Mouse (Mus musculus): ENCODE measurements around the gene Mmp25.

Gene Mmp25

DNA sequence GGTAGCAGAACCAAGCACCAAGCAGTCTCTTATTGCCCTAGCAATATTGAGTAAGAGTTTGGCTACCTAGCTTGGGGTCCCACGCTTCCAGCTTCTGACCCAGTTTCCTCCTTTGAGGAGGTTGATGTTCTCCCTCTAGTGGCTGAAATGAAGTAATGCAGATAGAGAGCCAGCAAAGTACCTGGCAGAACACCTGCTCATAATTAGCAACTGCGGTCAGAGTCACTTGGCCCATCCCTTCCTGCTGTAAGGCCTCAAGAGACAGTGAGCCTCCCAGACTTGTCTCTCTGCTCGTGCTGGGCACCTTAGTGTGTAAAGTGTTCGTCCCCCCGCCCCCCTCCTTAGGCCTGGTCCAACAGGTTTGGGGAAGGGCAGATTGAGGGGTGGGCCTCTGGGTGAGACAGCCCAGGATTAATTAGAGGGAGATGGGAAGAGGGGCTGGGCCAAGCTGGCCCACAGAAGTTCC is 19.5 kb upstream of the Mmp25 start:
- peak; percentile 38 for DNase-seq (ENCODE audit: low spot score)

DNA sequence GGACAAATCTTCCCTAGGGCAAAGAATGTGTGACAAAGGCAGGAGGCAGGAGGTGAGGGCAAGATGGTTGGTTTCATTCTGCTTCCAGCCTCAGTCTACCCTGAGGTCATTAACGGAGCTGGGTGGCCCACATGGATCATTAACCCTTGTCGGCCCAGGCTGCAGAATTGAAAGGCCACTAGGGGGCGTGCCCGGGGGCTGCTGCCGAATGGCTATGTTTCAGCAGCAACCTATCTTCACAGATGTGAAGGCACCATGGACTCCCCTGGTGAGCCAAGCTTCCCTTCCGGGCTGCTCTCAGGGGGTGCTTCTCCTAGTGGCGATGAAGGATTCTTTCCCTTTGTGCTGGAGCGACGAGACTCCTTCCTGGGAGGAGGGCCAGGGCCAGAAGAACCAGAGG is 16.4 kb upstream of the Mmp25 start:
- peak; percentile 31 for DNase-seq (ENCODE audit: low spot score)

DNA sequence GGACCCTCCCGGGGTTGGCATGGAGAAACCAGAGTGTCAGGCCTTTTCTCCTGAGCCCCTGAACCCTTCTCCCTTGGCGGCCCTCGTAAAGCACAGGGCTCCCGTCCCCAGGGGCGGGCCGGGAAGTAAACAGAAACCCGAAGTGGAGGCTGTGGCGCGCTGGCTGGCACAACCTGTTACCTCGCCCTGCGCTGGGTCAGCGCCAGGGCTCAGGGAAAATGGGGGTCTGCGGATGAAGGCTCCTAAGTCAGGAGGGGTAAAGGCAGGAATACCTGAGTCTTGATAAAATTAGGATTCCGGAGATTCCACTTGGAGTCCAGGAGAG is 15.8 kb upstream of the Mmp25 start:
- DNase-seq (ENCODE audit: low spot score) = no peak

DNA sequence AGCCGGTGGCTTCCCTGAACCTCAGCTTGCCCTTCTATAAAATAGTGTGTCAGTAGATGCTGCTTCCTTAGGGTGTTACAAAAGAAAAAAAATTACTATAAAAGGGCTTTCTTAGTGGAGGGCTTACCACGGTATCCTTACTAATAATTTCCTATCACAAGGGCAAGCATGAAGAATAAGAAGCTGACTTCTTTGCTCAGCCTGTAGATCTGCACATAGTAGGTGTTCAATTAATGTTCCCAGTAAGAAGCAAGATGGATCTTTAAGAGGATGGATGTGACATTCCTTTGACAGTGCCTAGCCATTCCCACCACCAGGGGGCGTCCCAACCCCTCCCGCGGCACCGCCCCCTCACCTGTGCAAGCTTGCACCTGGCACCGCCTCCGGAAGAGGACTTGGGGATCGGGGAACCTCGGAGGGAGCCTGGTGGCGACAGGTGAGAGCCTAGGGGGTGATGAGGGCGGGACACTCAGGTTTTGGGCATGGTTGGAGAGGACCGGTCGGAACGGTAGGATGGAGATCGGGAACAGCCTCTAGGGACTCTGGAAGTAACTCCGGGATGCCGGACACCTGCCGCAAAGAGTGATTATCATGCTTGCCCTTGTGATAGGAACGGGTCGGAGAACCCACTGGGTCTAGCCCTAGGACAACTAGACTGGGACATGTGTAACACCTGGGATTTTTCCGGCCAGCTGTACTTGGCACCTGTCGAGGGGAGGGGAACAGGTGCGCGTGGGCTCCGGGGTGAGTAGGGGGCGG is 15.2 kb upstream of the Mmp25 start, which contains the start of gene Bicdl2:
Bicdl2 (plus strand) TSS at position 390 of the 759 bp plus-strand sequence.
- DNase-seq (ENCODE audit: low spot score) = no peak

DNA sequence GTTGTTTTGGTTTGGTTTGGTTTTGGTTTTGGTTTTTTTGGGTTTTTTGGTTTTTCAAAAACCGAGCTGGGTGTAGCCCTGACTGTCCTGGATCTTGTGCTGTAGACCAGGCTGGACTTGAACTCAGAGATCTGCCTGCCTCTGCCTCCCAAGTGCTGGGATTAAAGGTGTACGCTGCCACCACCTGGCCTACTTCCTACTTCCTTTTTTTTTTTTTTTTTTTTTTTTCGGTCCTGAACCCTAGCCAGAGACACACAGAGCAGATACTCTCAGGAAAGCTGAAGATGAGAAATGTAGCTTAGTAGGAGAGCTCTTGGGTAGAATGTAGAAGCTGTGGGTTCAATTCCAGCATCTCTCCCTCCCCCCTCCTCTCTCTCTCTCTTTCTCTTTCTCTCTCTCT is 13.4 kb upstream of the Mmp25 start:
- DNase-seq (ENCODE audit: low spot score) = no peak

DNA sequence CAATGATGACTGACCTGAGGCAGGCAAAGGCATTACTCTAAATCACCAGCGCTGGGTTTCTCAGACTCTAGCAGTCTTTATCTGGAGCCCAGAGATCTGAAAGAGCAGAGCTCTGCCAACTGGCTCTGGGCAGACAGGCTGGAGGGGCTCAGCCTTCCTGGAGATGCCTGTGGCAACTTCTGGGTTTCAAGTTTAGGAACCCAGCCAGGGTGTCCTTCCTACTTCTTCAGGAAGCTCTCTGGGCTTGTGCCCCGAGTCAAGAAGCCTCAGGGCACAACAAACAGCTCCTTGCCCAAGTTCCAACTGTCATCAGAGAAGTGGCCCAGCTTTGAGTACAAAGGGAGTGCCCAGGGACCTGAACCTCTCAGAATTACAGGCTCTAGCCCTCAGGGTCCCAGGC is 9.3 kb upstream of the Mmp25 start:
- DNase-seq (ENCODE audit: low spot score) = no peak

DNA sequence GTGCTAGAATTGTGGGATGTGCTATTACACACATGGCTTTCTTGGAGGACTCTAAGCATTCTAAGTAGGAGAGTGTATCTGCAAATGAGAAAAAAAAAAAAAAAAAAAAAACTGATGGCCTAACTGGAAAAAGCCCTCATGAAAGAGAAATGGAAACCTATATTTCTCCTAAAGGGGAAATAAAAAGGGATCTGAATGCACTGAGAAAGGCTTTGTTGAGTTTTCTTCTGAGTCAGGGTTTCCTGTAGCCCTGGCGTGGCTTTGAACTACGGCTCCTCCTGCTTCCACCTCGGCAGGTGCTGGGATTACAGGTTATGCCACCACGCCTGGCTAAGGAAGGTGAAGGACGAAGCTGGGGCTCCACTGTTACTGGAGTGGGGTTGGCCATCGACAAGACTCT is 8.9 kb upstream of the Mmp25 start:
- DNase-seq (ENCODE audit: low spot score) = no peak

DNA sequence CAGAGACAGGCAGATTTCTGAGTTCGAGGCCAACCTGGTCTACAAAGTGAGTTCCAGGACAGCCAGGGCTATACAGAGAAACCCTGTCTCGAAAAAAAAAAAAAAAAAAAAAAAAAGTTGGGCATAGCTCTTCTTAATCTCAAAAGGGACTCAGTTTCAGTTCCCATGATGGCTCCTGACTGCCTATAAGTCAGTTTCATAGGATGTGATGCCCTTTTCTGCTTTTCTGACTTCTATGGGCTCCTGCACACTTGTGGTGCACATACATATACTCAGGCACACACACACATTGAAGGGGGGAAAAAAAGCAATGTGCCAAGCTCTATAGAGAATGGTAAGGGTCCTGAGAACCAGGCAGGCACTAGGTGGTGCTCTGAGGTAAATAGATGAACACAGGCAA is 8.2 kb upstream of the Mmp25 start:
- DNase-seq (ENCODE audit: low spot score) = no peak

DNA sequence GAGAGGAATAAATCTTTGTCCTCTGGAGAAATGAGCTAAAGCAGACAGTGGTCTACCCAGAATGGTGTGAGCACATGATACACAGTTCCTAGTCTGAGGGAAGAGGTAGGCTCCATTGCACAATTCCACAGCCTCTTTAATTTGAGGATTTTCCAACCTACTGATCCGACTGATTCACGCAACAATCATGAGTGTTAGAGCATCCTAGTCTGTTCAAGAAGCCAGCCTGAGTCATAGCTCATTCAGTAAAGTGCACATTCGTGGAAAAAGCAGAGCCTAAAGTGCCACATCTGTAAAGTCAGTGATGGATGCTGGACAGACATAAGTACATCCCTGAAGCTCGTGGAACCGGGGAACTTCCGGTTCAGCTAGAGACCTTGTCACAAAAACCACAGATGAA is 6.3 kb upstream of the Mmp25 start:
- DNase-seq (ENCODE audit: low spot score) = no peak

DNA sequence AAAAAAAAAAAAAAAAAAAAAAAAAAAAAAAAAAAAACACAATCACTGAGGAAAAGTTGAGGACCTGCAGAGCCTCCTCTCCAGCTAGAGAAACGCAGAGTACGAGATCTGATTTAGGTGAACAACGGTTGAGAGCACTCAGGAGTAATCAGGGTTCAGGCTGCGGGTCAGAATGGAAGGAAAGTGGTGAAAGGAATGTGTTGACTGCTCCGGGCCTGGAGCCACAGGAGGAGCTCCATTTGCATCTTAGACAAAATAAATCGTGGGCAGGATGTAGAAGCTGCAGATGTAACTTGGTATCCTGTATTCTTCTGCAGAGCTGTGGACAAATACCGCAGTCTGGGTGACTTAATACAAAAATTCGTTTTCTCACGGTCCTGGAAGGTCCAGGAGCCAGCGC is 817 bp upstream of the Mmp25 start:
- DNase-seq (ENCODE audit: low spot score) = no peak

DNA sequence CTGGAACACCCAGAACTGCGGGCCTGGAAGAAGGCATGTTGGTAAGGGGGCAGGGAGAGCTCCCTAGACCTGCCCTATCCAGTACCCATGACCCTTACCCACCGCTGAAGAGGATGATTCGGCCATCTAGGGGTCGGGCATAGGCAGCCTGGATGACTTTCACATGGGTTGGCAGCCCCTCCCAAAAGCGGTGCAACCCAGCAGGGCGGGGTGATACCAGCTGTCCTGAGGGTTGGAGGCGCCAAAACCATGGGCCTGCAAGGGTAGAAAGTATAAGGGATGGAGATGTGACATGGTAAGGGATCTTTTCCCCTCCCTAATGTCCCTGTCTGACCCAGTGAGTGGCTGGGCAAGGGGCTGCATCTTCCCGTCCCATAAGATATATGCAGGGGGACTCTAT is 13.8 kb downstream of the Mmp25 start:
- DNase-seq (ENCODE audit: low spot score) = no peak

DNA sequence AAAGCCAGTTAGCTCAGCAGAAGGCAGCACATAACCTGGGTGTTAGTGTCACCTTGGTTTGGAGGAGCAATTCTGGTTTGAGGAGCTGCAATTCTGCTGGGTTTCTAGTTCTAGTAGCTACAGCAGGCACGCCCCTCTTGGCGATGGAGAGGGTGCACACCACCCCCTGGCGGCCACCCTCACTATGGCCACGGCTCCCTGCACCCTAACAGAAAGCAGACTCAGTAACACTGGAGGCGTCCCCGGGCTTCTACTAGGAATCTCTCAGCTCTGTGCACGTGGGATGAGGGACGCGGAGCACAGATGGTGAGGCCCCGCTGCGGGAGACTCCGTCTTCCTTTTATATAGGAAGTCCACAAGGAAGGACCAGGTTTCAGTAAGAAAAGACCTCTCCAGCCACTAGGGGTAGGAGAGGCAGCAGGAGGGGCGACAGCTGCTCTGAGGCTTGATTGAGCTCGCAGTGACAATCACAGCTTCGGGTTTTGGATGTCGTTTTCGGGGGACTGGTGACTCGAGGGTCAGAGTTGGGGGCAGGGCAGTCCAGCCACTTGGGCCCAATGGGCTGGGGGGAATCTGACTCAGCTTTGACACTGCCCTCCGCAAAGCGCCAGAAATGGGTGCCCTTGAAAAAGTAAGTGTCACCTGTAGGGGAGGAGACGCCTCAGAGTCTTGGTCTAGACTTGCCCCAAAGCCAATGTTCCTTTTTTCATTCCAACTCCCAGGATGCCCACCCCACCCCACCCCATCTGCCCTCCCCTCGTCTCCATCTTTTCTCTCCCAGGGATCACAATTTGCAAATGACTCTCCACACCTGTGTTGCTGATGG is 14.7 kb downstream of the Mmp25 start:
- peak; percentile 58 for DNase-seq (ENCODE audit: low spot score)

DNA sequence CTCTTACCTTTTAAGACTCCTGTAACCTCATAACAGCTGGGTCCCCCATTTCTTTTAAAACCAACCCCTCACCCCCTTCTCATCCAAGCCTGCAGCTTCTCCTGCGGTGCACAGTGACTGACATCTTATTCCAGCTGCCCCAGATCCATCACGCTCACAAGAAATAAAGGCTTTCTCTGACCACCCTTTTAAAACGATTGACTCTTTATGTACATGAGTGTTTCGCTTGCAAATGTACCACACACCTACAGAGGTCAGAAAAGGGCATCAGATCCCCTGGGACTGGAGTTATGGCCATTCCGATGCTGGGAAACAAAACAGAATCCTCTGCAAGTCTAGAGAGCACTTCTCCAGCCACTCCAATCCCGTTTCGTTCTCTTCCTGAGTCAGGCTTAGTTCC is 17.3 kb downstream of the Mmp25 start:
- DNase-seq (ENCODE audit: low spot score) = no peak

DNA sequence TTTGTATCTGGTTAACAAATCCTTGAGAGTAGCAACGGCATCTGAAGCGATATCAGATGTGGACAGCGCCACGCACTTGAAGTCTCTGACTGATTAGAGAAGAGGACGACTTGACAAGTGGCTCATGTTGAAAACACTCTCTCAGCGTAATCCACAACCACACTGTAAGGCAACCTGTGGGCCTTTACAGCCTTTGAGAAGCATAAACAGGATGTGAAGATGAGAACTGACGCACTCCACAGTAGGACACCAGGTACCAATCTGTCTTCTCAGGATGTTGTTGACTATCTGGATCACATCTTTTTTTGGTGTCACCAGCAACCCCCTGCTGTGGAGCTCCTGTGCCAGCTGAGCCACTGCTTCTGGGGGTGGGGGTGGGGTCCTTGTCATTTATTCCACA is 24.7 kb downstream of the Mmp25 start:
- DNase-seq (ENCODE audit: low spot score) = no peak

DNA sequence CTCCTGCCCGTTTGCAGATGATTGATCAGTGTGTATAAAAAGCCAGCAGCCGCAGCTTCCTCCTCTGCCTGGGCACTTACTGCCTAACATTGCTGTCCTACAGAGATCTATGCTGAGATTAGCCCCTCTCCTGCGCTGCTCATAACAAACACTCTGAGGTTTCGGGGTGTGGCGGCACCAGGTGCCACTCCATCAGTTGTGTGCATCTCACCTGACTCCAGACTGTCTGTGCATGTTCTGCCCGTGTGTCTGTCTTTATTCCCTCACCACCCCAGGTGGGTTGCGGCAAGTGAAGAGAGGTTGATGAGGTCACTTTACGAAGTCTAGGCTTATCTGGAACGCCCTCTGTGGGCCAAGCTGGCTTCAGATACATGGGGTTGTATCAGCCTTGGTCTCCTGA is 28.0 kb downstream of the Mmp25 start:
- no peak for DNase-seq (ENCODE audit: low spot score)

DNA sequence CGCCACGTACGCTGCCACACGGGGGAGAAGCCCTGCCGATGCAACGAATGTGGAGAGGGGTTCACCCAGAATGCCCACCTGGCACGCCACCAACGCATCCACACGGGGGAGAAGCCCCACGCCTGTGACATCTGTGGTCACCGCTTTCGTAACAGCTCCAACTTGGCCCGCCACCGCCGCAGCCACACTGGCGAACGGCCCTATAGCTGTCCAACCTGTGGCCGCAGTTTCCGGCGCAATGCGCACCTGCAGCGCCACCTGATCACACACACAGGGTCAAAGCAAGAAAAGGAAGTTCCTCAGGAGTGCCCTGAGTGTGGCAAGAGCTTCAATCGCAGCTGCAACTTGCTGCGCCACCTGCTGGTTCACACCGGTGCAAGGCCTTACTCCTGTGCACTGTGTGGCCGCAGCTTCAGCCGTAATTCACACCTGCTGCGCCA is 34.7 kb downstream of the Mmp25 start:
- peak; percentile 68 for DNase-seq (ENCODE audit: low spot score)

DNA sequence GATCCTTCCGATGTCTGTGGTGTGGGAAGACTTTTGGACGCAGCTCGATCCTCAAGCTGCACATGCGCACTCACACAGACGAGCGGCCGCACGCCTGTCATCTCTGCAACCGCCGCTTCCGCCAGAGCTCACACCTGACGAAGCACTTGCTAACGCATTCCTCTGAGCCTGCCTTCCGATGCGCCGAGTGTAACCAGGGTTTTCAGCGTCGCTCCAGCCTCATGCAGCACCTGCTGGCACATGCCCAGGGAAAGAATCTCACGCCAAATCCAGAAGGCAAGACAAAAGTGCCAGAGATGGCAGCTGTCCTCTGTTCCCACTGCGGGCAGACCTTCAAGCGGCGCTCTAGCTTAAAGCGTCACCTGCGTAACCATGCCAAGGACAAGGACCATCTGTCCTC is 35.5 kb downstream of the Mmp25 start:
- DNase-seq (ENCODE audit: low spot score) = no peak

DNA sequence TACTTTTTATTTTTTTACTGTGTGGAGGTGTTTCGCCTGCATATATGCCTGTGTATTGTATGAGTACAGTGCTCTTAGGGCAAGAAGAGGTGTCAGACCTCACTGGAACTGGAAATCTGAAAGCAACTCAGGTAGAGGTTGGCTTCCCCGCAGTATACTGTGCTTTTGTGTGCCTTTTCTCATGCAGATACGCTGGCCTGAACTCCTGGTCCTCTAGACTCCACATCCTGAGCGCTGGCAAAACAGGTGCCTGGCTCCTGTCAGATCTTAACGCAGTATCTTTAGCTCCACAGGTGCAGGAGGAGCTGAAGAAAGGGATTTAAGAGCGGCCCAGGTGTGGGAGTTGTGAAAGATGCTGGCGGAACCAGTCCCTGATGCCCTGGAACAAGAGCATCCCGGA is 39.9 kb downstream of the Mmp25 start:
- DNase-seq (ENCODE audit: low spot score) = no peak

DNA sequence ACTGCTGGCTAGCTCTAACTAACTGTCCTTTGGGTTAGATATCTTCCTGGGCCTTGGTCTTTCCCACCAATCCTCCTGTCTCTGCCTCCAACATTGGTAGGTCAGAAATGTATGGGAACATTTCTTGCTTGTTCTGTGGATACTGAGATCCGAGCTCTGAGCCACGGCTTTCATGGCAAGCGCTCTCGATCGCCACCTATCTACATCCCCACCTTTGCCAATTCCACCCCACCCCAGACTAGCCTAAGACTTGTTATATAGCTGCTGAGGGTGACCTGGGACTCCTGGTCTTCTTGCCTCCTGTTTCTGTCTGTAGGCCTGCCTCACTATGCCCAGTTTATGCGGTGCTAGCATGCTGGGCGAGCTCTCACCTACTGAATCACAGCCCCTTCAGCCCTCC is 40.7 kb downstream of the Mmp25 start:
- DNase-seq (ENCODE audit: low spot score) = no peak

DNA sequence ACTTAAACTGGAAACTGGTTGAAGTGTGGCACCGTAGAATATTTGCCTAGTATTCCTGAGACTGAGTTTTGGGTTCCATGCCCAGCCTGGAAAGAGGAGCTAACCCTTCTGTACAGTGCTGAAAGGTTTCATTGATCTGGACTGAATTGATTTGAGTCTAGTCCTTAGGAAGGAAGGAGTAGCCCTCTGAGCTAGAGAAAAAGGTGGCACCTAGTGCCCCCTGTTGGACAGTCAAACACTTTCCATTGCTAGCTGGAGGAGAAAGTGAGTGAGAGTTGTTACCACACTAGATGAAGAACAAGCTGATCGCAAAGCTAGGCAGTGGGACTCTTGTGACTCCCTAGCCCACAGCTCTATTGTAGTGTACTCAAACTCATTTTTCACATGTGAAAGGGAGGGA is 41.5 kb downstream of the Mmp25 start:
- DNase-seq (ENCODE audit: low spot score) = no peak

DNA sequence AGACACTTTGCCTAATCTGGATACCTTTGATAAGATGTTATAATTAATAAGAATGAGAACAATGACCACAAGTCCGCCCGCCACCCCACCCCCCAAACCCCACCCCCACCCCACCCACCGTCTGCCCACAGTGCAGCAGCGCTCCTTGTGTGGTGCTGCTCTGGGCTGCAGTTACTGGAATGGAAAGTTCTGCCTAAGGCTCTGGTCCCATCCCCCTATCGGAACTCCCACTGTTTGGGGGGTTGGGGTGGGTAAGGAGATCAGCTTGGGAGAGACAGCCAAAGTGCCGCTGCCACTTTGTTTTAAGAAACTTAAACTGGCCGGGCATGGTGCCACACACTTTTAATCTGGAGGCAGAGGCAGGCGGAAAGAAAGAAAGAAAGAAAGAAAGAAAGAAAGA is 42.0 kb downstream of the Mmp25 start:
- DNase-seq (ENCODE audit: low spot score) = no peak

DNA sequence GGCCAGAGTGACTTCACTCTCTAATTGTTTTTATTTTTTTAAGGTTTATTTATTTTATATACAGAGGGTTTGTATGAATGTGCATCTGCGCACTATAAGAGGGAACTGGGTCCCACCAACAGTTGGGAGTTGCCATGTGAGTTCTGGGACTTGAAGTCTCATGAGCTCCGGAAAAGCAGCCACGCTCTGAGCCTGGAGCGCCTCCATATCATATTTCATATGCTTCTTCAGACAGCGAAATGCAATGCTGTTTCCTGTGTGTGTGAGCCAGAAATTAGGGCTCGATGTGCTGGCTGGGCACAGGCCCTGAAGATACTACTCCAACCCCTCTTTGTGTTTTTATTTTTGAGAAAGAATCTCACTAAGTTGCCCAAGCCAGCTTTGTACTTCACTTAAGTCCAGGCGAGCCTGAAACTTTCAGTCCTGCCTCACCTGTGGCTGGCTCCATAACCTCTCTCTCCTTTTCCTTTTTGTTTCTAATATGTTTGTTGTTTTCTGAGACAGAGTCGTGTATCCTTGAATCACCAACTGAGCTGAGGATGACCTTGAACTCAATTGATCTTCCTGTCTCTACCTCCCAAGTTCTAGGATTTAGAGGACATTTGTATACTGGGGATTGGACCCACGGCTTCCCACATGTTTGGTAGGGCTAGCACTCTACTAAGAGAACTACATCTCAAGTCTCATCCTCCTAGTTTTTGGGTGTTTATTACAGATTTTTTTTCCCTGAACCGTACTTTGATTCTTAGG is 43.1 kb downstream of the Mmp25 start:
- DNase-seq (ENCODE audit: low spot score) = no peak
